Mouse (Mus musculus) natural killer cell, adult 2 months (primary cell): ENCODE measurements around the gene Hist1h2ai.
A peak's percentile ranks its signal among the peaks of the same experiment; 100 is the strongest.

Source experiments
- DNase-seq, 2 experiments: peaks; one replicate each; pipeline ENCODE4 v3.0.0; 2022; ENCODE audit warnings: low spot score in 2 of 2

Gene Hist1h2ai

DNA sequence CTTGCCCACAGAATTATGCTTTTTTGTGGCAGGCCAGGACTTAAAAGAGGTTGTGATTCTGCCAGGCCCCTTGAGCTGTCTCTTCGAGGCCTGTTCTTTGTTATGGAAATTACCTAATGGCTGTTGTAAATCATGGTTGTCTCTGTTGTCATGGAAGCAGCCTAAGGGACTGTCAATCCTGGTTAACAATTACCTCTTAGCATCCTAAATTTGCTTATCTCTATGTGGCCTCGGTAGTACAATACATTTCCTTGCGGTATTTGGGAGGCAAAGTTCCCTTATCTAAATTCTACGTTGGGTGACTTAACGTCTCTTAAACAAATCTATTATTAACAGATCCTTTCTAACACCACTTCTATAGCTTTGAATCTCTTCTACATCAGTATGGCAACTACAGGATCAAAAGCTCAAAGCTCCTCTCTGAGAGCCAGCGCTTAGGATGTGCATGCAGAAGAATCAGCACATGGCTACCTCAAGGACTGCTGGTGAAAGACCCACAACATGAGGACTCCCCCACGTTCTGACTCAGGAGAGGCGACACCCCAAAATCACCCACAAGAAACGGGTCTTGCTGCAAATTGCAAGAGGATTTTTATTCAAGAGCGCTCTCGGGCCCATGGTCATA, 11.8 kb downstream of the Hist1h2ai start:
- DNase-seq, result no peak

DNA sequence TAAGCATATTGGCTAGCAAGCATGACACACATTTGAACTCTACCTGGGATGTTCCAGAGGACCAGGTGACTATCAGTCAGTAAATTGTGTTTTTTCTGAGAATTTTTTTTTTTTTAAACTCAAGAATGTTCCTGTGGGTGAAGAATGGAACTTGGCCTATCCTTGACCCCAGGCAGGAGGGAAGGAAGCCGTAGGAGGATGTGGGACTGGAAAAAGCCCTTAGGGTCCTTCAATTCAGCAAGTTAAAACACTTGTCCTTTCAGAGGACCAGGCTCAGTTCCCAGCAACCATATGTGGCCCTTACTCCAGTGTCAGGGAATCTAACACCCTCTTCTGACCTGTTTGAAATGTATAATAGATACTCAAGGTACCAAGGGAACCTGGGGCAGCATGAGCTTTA, 13.3 kb downstream of the Hist1h2ai start:
- no peak for DNase-seq

DNA sequence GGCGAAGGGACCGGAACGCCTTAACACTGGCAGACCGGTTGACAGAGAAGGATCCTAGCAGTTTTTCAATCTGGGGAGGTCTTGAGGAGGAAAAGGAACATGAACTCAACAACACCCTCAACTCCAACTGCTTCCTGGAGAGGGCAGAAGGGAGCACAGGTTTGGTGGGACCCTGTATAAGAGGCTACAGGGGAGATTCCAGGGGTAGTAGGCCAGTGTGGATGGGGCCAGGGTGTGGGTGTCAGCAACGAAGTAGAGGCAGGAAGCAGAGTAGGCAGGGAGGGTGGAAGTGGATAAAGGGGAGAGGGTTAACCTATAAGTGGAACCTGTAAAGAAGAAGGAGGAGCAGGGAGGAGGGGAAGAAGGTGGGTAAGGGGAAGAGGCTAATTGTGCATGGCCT, 17.2 kb downstream of the Hist1h2ai start:
- DNase-seq, result no peak

DNA sequence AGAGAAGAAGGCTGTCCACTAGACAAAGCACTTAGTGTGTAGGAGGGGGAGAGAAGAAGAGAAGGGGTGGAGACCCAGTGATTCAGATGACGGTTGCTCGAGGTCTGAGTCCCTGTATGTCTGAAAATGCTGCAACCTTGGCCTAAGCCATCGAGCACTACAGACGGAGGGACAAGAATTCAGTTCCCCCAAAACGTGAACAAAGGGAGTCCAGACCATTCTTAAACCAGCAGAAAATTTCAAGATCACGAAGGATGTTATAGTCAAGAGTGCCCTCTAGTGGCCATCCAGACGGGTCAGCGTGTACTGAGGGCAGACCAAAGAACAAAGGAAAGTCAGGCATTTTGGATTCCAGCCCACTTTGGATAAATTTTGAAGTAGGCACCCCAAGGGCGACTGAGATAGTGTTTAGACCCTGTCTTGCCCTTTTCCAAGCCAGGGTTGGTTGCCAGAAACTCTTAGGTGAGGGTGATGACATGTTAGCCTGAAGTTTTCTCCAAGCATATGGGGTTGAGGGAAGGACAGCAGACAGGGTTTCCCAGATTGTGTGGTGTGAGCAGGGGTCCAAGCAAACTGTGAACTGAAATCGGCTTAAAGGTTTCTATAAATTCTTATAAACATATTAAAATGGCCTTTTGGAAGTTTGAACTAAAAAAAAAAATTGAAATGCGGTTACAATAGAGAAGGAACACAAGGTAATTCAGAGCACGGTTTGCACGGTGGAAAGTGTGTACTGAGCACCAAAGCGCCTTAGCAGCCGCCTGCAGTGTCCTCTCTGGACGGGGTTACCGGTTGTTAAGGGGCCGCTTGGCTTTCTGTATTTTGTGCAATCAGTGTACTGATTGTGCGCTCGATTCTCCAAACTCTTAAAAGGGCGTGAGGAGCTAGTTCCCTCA, 18.0 kb downstream of the Hist1h2ai start:
- DNase-seq, result peak; percentile 77 to 81

DNA sequence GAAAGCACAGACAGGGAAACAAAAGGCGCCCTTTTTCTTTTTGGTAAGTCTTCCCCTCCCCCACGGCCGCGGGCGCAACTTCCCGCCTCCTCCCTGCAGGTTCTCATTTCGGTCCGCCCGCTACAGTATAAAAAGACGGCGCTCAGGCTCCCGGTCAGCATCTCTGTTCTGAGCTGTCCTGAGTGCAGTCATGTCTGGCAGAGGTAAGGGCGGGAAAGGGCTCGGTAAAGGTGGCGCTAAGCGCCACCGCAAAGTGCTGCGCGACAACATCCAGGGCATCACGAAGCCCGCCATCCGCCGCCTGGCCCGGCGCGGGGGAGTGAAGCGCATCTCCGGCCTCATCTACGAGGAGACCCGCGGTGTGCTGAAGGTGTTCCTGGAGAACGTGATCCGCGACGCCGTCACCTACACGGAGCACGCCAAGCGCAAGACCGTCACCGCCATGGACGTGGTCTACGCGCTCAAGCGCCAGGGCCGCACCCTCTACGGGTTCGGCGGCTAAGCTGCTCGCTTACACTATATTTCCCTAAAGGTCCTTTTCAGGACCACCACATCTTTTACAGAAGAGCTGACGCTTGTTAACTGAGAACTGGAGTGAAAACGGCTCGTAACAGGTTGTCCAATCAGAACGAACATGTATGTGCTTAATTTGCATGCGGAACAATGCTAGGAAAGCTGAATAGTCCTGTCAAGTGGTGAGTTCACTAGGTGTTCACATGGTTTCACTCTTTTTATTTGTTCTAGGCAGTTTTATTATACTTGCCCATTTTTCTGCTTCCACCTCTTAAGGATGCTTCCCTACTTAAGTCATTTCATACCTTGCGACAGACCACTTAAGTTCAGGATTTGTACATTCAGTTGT, 18.9 kb downstream of the Hist1h2ai start, which contains the start of gene Hist1h4j:
Gene Hist1h4j, plus strand, starts transcription at position 159 of the 862 bp plus-strand sequence.
- peak; percentile 60 to 70 for DNase-seq

DNA sequence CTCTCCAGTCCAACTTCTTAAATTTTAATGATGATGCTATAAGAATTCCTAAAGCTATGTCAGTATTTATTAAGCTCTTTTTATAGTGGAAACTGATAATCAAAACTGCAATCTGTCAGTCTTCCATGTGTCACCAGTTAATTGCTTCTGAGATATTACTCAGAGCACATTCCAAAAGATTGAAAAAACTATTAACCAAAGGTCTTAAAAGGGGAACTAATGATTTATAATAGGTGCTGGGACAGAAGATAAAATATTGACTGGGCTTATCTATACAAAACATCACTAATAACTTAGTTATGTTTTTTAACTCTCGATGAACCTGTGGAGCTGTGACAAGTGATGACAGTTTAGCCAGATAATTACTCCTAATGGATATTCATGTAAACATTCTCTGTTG, 28.8 kb downstream of the Hist1h2ai start:
- no peak for DNase-seq

DNA sequence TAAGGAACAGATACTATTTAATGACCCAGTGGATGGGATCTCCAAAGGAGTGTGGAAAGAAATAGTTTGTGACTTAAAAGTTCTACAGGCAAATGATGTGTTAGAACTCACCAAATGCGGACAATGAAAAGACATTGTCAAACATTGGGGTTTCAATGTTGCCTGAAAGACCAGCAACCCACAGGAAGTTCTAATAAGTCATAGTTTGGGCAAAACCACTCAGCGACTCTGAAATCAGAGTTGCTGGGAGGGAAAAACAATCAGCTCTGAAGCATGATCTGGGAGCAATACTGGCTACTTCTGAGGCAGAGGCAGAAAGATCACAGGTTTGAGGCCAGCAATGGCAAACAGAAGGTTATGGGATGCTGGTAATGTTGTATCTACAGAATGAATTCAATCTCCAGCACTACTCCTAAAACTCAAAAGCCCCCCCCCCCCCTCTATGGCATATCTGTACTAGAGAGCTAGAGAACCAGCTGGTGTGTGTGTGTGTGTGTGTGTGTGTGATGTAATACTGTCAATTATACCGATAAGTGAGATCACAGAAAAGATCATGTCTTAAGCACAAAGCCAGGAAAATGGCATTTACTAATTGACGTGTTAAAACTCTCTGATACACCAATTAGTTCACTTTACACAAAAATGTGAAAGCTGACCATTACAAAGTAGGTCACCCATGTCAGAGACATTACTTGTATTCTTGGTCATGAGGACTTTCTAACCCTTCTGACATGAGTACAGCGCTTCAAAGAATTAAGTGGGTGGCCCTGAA, 33.4 kb downstream of the Hist1h2ai start:
- DNase-seq, result no peak

DNA sequence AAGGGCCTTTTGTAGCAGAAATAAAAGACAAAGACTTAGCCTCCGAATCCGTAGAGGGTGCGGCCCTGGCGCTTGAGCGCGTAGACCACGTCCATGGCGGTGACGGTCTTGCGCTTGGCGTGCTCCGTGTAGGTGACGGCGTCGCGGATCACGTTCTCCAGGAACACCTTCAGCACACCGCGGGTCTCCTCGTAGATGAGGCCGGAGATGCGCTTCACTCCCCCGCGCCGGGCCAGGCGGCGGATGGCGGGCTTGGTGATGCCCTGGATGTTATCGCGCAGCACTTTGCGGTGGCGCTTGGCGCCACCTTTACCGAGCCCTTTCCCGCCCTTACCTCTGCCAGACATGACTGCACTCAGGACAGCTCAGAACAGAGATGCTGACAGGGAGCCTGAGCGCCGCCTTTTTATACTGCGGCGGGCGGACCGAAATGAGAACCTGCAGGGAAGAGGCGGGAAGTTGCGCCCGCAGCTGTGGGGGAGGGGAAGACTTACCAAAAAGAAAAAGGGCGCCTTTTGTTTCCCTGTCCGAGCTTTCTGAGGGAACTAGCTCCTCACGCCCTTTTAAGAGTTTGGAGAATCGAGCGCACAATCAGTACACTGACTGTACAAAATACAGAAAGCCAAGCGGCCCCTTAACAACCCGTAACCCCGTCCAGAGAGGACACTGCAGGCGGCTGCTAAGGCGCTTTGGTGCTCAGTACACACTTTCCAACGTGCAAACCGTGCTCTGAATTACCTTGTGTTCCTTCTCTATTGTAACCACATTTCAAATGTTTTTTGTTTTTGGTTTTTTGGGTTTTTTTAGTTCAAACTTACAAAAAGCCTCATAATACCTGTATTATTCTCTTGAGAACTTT, 34.2 kb downstream of the Hist1h2ai start, which contains the start of gene Hist1h4k:
Gene Hist1h4k, minus strand, starts transcription at position 347 of the 859 bp plus-strand sequence.
- DNase-seq, result peak; percentile 73 to 85

DNA sequence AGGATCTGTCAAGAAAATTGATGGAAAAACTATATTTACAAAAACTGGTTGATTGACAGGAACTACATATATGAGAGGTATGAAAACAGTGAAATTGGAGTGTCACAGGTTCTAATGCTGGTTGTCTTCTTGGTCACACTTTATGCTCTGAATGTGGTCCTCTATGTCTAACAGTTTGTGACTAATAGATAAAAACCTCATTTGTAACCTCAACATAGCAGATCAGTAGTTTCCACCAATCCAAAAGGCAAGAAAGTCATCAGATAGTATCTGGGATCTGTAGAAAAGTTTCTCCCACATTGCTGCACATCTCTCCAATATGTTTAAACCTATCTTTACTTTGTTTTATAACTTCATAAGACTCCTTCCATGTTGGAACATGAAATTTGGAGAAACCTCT, 35.2 kb downstream of the Hist1h2ai start:
- DNase-seq, result no peak

DNA sequence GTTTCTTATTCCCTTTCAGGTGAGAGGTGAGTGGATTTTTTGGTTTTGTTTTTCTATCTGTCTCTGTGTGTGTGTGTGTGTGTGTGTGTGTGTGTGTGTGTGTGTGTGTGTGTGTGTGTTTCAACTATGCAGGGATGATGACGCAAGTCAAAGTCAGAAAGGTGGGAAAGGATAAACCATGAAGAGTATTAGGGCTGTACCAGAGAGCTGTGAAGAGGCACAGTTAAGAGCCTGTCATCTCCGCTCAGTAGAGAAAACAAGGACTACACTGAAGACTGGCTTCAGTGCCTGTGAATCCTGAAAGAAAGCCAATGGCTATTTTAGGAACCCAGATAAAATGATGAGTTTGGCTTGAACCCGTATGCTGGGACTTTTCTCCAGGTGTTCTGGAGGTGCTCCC, 35.6 kb downstream of the Hist1h2ai start:
- no peak for DNase-seq

DNA sequence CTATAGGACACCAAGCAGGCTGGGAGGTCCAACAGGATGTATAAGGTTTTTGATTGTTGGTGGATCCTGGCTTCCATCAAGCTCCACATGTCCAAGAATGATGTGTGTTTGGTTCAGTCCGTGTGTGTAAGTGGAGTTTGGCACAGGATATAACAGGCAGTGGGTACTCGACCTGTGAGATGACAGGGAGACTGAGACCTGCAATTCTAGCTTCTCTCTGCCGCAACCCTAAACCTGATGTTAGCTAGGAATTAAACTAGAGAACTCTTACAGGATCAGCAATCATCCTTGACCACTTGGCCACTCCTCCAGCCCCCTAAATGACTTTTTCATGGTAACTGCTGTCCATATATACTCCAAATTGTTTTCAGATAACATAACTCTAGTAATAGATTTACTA, 36.1 kb downstream of the Hist1h2ai start:
- DNase-seq, result no peak

DNA sequence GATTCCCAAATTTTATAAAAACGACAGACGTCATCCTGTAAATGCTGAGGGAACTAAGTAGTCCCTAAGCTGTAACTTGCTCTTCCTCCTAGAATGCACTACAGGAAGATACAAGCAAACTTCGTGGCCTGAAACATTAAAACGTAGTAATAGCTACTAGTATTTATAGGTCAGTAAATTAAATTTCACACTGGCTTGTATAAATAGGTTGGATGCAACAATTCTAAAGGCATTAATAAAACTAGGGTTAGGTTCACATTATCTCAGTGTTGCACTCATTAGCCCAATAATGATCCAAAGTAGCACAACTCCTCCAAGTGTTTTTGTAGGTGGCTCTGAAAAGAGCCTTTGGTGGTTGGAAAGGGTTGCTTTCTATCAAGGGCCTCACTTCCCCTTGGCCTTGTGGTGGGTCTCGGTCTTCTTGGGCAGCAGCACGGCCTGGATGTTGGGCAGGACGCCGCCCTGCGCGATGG, 36.9 kb downstream of the Hist1h2ai start:
- DNase-seq, result no peak

DNA sequence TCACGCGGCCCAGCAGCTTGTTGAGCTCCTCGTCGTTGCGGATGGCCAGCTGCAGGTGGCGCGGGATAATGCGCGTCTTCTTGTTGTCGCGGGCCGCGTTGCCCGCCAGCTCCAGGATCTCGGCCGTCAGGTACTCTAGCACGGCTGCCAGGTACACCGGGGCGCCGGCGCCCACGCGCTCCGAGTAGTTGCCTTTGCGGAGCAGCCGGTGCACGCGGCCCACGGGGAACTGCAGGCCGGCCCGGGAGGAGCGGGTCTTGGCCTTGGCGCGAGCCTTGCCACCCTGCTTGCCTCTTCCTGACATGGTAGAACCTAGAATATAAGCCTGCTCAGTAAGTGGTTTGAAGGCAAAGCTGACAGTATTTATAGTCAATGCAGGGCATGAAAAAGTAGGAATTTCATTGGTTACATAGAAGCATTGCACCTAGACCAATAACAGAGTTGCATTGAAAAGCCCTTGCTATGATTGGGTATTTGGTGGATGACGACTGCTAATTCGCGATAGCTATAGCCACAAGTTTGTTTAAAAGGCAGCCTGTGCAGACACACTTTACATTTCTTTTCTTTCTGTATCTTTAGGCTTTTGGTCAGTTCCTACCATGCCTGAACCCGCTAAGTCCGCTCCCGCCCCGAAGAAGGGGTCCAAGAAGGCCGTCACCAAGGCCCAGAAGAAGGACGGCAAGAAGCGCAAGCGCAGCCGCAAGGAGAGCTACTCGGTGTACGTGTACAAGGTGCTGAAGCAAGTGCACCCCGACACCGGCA, 37.5 kb downstream of the Hist1h2ai start, which contains the start of the genes Hist1h2ak and Hist1h2bn:
Gene Hist1h2ak, minus strand, starts transcription at position 304 of the 762 bp plus-strand sequence.
Gene Hist1h2bn, plus strand, starts transcription at position 600 of the 762 bp plus-strand sequence.
- peak; percentile 69 to 73 for DNase-seq

DNA sequence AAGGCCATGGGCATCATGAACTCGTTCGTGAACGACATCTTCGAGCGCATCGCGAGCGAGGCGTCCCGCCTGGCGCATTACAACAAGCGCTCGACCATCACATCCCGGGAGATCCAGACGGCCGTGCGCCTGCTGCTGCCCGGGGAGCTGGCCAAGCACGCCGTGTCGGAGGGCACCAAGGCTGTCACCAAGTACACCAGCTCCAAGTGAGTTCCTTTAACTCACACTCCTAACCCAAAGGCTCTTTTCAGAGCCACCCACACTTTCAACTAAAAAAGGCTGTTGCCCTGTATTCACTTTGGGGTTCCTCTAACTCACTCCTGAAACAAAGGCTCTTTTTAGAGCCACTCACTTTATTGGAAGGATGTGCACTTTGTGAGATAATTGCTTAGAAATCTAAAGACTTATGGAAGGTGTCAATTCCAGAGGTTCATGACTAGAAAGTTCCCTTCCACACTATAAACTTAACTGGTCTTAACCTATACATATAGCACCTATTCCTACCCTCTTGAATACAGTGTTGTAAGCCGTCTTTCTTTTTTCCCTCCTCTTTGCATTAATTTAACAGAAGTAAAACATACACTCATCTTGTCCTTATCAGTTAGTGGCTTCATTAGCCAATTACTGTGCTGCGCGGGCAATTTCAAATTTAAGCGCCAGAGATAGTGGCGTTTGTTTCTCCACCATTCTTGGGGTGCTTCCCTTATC, 38.2 kb downstream of the Hist1h2ai start:
- peak; percentile 5 to 29 for DNase-seq

DNA sequence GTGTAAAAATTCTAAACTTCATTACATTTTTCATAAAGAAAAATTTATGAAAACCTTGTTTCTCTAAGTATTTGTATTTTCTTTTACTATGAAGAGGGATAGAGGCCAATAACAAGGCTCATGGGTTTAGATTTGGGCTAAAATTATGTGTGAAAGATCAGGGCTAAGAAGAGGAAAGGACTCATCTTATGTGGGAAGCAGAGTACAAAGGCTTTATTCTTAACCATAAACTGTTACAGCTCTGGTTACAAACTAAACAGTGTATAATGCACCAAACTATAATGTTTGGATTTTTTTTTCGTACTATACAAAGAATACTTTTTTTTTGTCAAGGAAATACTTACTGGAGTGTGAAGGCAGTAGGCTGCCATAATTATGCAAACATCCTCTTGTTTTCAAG, 39.5 kb downstream of the Hist1h2ai start:
- no peak for DNase-seq
